Mouse (Mus musculus): ENCODE data around the gene Med23.

Med23 gene

DNA sequence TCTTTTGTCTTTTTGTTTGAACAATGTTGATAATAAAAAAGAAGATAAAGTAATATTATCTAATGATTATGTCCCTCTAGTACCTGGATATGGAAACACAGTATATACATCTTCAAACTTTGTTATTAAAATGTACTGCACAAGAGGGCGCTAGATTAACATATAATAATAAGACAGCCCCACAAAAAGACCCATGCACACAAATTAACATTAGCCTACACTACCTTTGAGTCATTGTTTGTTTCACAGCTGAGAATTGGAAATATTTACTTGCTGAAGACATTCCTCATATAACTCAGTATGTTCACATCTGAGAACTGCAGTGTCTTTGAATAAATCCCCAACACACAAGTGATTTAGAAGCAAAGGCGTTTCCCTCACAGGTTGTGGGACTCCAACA is 91.3 kb downstream of the Med23 start:
- no peak for DNase-seq (ENCODE audit: low spot score in 2 of 2)

DNA sequence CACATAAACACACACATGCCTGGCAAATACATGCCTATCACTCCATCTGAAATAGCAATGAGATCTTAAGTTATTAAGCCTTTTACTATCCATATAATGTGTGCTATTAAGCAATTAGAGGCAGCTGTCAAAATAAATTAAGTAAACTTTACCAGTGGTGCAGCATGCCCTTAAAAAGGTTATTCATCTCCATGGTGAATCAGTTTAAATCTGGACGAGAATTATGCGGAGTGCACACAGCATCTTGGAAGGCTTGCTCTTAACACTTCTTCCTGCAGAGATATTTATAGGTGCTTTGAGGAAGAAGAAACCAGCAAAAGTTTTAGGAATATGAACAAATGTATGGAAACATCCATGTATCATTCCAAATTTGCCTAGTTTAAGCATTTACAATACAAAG is 92.1 kb downstream of the Med23 start:
- no peak for DNase-seq (ENCODE audit: low spot score in 2 of 2)

All from spleen, postnatal 14 days (tissue).